Mouse (Mus musculus): ENCODE results near the gene Zfp433. TPM values are rescaled to one million over a fixed set of nuclear protein-coding genes. Genes with fewer than 3 reads are reported as not detected.
"Not testable (repeated sequence)": the region's sequence is repeated elsewhere in the genome, so short reads cannot be mapped to it uniquely, and the experiment has no call there.

The Zfp433 gene
- total RNA-seq (2022): 1 to 10 TPM; 3.7 to 5.7 (median 5.1) TPM

DNA sequence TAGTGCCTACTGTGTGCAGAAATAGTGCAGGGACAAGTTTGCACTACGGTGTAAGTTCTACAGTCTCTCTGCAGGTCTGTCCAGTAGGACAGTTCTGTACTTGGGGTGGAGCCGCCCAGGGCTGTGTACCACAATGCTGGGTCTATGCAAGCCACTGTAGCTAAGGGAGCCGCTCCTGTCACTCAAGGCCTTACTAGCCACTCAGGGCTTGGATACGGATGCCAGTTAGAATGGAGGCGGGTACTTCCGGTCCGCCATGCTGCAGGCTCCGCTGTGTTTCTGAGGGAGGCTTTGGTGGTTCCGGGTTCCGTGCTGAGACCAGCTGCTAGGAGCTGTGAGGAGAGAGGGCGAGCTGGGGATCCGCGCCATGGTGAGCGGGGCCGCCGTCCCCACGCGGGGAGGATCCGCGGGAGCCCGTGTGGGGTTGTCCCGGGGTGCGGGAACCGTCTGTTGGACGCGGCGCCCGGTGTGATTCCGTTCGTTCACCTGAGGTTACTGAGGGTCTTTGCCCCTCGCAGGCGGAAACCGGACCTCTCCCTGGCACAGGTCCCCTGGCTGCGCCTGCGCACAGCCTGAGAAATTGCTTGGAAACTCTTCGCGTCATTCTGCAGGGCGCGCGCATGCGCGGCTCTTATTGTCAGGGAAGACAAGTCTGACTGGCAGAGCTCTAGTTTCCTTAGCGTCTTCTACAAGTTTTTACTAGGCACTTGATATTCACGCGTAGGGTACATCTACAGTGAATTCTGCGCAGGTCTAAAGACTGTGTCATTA, at the start of gene Zfp433:
Zfp433 (plus strand) TSS at position 295 of the 771 bp plus-strand sequence.
- DNase-seq (ENCODE audit: low spot score): not testable (repeated sequence)

DNA sequence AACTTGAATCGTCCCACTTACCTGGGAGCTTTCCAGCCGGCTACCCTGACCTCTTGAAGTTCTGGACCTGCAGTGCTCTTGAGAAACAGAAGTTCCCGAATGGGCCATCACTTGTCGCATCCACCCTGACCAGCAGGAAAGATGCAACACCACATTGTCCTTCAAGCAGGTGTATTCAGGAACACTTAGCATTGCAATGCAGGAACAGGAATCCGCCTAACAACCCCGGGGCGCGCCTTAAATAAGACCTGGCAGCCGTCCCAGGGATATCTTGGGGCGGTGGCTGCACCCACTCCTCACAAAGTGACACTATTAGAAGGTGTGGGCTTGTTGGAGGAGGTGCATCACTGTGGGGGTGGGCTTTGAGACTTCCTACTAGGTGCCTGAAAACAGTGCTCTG, 49.4 kb upstream of the Zfp433 start:
- no peak for DNase-seq (ENCODE audit: low spot score)

DNA sequence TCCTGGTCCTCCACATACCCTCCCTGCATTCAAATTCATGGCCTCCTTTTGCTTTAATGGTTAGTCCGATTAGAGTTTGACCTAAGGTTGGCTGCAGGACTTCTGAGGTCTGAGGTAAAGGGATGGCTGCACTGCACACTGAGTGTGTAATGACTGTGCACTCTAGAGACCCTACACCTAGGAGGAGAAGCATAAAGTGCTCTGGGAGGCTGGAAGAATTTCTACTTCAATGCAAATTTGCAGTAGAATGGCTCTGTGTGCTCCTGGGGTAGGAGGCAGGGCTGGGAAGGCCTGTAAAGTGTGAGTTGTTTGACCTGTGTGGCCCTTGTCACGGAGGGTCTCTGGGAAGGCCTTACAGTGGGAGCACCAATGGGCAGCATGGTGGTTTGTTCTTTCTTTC, 48.5 kb upstream of the Zfp433 start:
- no peak for DNase-seq (ENCODE audit: low spot score)

DNA sequence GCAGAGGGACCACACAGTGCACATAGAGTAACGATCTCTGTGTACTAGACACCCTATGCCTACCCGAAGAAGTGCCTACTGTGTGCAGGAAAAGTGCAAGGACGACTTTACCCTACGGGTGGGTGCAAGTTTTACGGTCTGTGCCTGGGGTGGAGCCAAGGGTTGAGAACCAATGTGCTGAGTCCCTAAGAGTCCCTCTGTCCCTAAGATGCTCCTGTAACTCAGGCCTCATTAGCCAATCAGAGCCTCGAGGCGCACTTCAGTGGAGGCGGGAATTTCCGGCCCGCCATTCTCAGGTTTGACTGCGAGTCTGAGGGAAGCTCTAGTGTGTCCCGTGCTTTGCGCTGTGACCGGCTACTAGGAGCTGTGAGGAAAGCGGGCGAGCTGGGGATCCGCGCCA, 17.5 kb upstream of the Zfp433 start:
- not testable (repeated sequence) for DNase-seq (ENCODE audit: low spot score)

DNA sequence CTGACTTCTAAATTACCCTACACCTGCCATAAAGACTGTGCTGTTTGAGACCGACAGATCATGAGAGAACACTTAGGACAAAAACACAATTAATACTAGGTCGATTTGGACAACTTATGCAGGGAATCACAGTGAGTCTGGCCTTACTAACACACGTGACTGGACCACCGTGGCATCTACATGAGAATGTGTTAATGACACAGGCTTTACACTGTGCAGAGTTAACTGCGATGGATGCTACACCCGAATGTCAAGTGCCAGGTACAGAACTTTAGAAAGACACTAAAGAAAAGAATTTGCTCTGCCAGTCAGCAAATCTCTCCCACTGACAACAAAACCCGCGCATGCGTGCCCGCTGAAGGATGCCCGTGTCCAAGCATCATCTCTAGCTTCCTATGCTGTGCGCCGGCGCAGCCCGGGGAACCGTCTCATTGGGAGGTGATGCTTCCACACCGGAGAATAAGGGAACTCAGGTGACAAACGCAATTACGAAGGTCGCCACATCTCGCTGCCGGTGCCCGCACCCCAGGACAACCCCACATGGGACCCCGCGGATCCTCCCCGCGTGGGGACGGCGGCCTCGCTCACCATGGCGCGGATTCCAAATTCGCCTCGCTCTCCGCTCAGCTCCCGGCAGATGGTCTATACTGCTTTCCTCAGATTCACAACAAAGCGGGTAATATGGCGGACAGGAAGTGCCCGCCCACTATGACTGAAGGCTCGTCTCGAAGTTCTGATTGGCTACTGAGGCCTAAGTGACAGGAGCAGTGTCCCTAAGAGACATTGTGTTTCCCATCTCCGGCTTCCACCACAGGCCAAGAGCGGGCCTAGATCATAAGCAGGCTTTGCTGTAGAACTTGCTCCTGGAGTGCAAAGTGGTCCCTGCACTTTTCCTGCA, 66.1 kb downstream of the Zfp433 start, which contains the start of gene Gm3055:
Gm3055 (minus strand) TSS at position 656 of the 898 bp plus-strand sequence.
- not testable (repeated sequence) for DNase-seq (ENCODE audit: low spot score)

DNA sequence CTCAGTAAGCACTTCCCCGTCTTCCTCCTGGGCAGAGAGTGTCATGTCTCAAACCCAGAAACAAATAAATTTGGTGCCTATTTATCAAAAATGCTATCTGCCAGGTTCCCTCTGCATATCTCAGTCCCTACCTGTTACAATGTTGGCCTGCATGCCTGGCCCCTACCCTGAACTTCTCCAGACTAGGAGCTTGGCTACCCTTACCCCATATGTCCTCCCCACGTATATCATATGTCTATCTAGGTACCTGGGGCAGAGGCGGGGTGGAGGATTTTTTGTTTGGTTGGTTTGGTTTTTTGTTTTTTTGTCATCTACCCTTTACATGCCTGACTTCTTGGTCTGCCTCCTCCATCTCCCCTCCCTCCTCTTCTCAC, 66.8 kb downstream of the Zfp433 start:
- DNase-seq (ENCODE audit: low spot score): not testable (repeated sequence)

Other genes starting within 250 kb of the Zfp433 start
- 100 to 1,000 TPM; 100 to 132 (median 108) TPM for gene Nfic, start 249.2 kb upstream of the Zfp433 start, total RNA-seq (2022)
- gene Celf5, start 222.1 kb upstream of the Zfp433 start, total RNA-seq (2022): under 1 TPM in 2 of 4 experiments, not detected in 2; 0.12 to 0.29 TPM
- 10 to 100 TPM; 48.7 to 72.7 (median 66.7) TPM for gene Ncln, start 208.4 kb upstream of the Zfp433 start, total RNA-seq (2022)
- 1 to 10 TPM in 2 of 4 experiments, under 1 TPM in 2; 0.88 to 1.4 (median 1.0) TPM for gene S1pr4, start 204.7 kb upstream of the Zfp433 start, total RNA-seq (2022)
- gene Gna15, start 180.6 kb upstream of the Zfp433 start, total RNA-seq (2022): under 1 TPM; 0.37 to 0.78 (median 0.54) TPM
- gene Gna11, start 159.6 kb upstream of the Zfp433 start, total RNA-seq (2022): 10 to 100 TPM; 47.7 to 54.1 (median 50.9) TPM
- 1,000 to 10,000 TPM; 1,133 to 1,192 (median 1,173) TPM for gene Aes, start 145.3 kb upstream of the Zfp433 start, total RNA-seq (2022)
- 10 to 100 TPM in 2 of 4 experiments, 1 to 10 TPM in 2; 5.4 to 12.1 (median 9.1) TPM for gene Tle2, start 130.3 kb upstream of the Zfp433 start, total RNA-seq (2022)
- 10 to 100 TPM in 1 of 4 experiments, 1 to 10 TPM in 3; 6.8 to 12.7 (median 9.3) TPM for gene Tle6, start 103.8 kb upstream of the Zfp433 start, total RNA-seq (2022)
- gene BC025920, start 98.6 kb upstream of the Zfp433 start, total RNA-seq (2022): 1 to 10 TPM; 2.3 to 4.4 (median 3.0) TPM
- 1 to 10 TPM; 6.8 to 8.4 (median 7.3) TPM for gene Sirt6, start 77.0 kb upstream of the Zfp433 start, total RNA-seq (2022)
- 10 to 100 TPM in 1 of 4 experiments, 1 to 10 TPM in 3; 7.3 to 12.4 (median 8.5) TPM for gene Ankrd24, start 76.3 kb upstream of the Zfp433 start, total RNA-seq (2022)
- 1 to 10 TPM; 1.8 to 2.2 (median 2.1) TPM for gene Gm10778, start 55.8 kb upstream of the Zfp433 start, total RNA-seq (2022)
- gene Gm3055, start 66.3 kb downstream of the Zfp433 start, total RNA-seq (2022): 1 to 10 TPM; 1.4 to 4.2 (median 2.5) TPM
- gene Gm4767, start 107.4 kb downstream of the Zfp433 start, total RNA-seq (2022): 1 to 10 TPM in 3 of 4 experiments, under 1 TPM in 1; 0.73 to 1.8 (median 1.4) TPM
- 1 to 10 TPM in 3 of 4 experiments, under 1 TPM in 1; 0.95 to 2.1 (median 1.3) TPM for gene Gm32687, start 159.1 kb downstream of the Zfp433 start, total RNA-seq (2022)
- gene Zfp781, start 225.7 kb downstream of the Zfp433 start, total RNA-seq (2022): under 1 TPM; 0.46 to 0.87 (median 0.72) TPM